Mouse (Mus musculus): ENCODE measurements around the gene Cmklr1. TPM values are rescaled to one million over a fixed set of nuclear protein-coding genes. Genes with fewer than 3 reads are reported as not detected.

The Cmklr1 gene
- polyA plus RNA-seq (2012; fragmentation: generic; extraction: Trizol): 10 to 100 TPM in 1 of 2 experiments, 1 to 10 TPM in 1; 2.7 to 12.4 TPM

GRCm38 (mm10) chr5:113650035-113650865 lies at the start of gene Cmklr1:
Cmklr1 (minus strand) TSS chr5:113650426.

Other genes starting within 250 kb of the Cmklr1 start
- under 1 TPM in 1 of 2 experiments, not detected in 1; 0.13 TPM for gene Wscd2, start 160.1 kb downstream of the Cmklr1 start, polyA plus RNA-seq (2012; fragmentation: generic; extraction: Trizol)
- not detected for gene 1700069L16Rik, start 74.3 kb upstream of the Cmklr1 start, polyA plus RNA-seq (2012; fragmentation: generic; extraction: Trizol)
- 1 to 10 TPM in 1 of 2 experiments, under 1 TPM in 1; 0.92 to 4.2 TPM for gene Ficd, start 85.4 kb upstream of the Cmklr1 start, polyA plus RNA-seq (2012; fragmentation: generic; extraction: Trizol)
- gene Sart3, start 122.1 kb upstream of the Cmklr1 start, polyA plus RNA-seq (2012; fragmentation: generic; extraction: Trizol): 10 to 100 TPM; 16.2 to 23.0 TPM
- gene Iscu, start 122.3 kb upstream of the Cmklr1 start, polyA plus RNA-seq (2012; fragmentation: generic; extraction: Trizol): 100 to 1,000 TPM in 1 of 2 experiments, 10 to 100 TPM in 1; 55.5 to 104 TPM
- gene Tmem119, start 150.1 kb upstream of the Cmklr1 start, polyA plus RNA-seq (2012; fragmentation: generic; extraction: Trizol): 10 to 100 TPM in 1 of 2 experiments, 1 to 10 TPM in 1; 8.0 to 30.4 TPM
- gene Selplg, start 182.2 kb upstream of the Cmklr1 start, polyA plus RNA-seq (2012; fragmentation: generic; extraction: Trizol): not detected